Mouse (Mus musculus): Measurements from ENCODE around the gene Phf21a.

Gene Phf21a

GRCm38 (mm10) chr2:92365568-92365967, 272.7 kb downstream of the Phf21a start:
- DNase-seq: no peak

GRCm38 (mm10) chr2:92367383-92368029, 274.6 kb downstream of the Phf21a start:
- peak; percentile 49 for DNase-seq

- no peak for DNase-seq
These were observed 277.5 kb downstream of the Phf21a start for GRCm38 (mm10) chr2:92370375-92370774.

GRCm38 (mm10) chr2:92370821-92371805, 278.2 kb downstream of the Phf21a start:
- peak; percentile 95 for DNase-seq

- peak; percentile 45 for DNase-seq
These were observed 279.2 kb downstream of the Phf21a start for GRCm38 (mm10) chr2:92371971-92372690.

- DNase-seq: peak; percentile 88
These were observed 280.0 kb downstream of the Phf21a start for GRCm38 (mm10) chr2:92372767-92373436.

GRCm38 (mm10) chr2:92373437-92373813, 280.5 kb downstream of the Phf21a start:
- no peak for DNase-seq

- DNase-seq: peak; percentile 55
These were observed 281.6 kb downstream of the Phf21a start, which contains the start of the genes Pex16 and Large2 for GRCm38 (mm10) chr2:92374514-92374913. TSS of gene Pex16 (plus strand) at chr2:92374676. TSS of gene Large2 (minus strand) at chr2:92374869.

- peak; percentile 97 for DNase-seq
These were observed 282.2 kb downstream of the Phf21a start for GRCm38 (mm10) chr2:92375099-92375623.

- no peak for DNase-seq
These were observed 282.9 kb downstream of the Phf21a start for GRCm38 (mm10) chr2:92375788-92376187.

- DNase-seq: no peak
These were observed 283.4 kb downstream of the Phf21a start for GRCm38 (mm10) chr2:92376300-92376699.

GRCm38 (mm10) chr2:92377320-92377719, 284.4 kb downstream of the Phf21a start:
- DNase-seq: no peak

- DNase-seq: no peak
These were observed 287.0 kb downstream of the Phf21a start for GRCm38 (mm10) chr2:92379783-92380494.

- no peak for DNase-seq
These were observed 287.7 kb downstream of the Phf21a start for GRCm38 (mm10) chr2:92380495-92381050.

GRCm38 (mm10) chr2:92381161-92381560, 288.2 kb downstream of the Phf21a start:
- DNase-seq: no peak

GRCm38 (mm10) chr2:92381901-92382588, 289.1 kb downstream of the Phf21a start, which contains the start of gene 1700029I15Rik:
TSS of gene 1700029I15Rik (plus strand) at chr2:92382538.
- no peak for DNase-seq

GRCm38 (mm10) chr2:92382759-92383158, 289.8 kb downstream of the Phf21a start:
- no peak for DNase-seq

GRCm38 (mm10) chr2:92384101-92384500, 291.2 kb downstream of the Phf21a start:
- DNase-seq: no peak

GRCm38 (mm10) chr2:92385113-92386051, 292.5 kb downstream of the Phf21a start:
- DNase-seq: no peak
